Mouse (Mus musculus) liver, postnatal 0 days (tissue): ENCODE measurements at regions not wholly inside any gene's neighbourhood (a gene's known extent, or its start where the extent isn't known, plus 50 kb on each side); places are given as distances from the start of the nearest gene placed in this dataset.

Experiments
- CTCF ChIP-seq: sonication (generic); IDR thresholded peaks from 2 replicates; pipeline ENCODE4 v1.5.1; 2016; ENCODE audit warnings: antibody characterized with exemption, low read depth
- EP300 ChIP-seq: IDR thresholded peaks from 2 replicates; pipeline ENCODE4 v1.6.1; 2016; ENCODE audit warnings: antibody characterized with exemption, low read depth, mild to moderate bottlenecking

GRCm38 (mm10) chr1:189081267-189081666, 73.6 kb upstream of the Kctd3 start:
- TF ChIP-seq CTCF (no peak), EP300 (no peak)
